Mouse (Mus musculus): Measurements from ENCODE around the gene 4930486L24Rik. TPM values are rescaled to one million over a fixed set of nuclear protein-coding genes. Genes with fewer than 3 reads are reported as not detected.
"Not testable (repeated sequence)": the region's sequence is repeated elsewhere in the genome, so short reads cannot be mapped to it uniquely, and the experiment has no call there.

4930486L24Rik gene
- not detected in 2 replicates for polyA plus RNA-seq (2015; fragmentation: Nextera tagmentation; extraction: Ambion mirVana)

- 65% methylated on average over 1 of the region's 1 CpGs for WGBS
Observed at GRCm38 (mm10) chr13:60864281-60864680, at the start of gene 4930486L24Rik. Gene 4930486L24Rik, minus strand, starts transcription at chr13:60864475.

GRCm38 (mm10) chr13:60904780-60905179 is 40.5 kb upstream of the 4930486L24Rik start, which contains the start of gene Tpbpb:
Gene Tpbpb, minus strand, starts transcription at chr13:60904880.
- not testable (repeated sequence) for H3K4me1 ChIP-seq (replicated peaks); H3K36me3 ChIP-seq; H3K27ac ChIP-seq (replicated peaks); H3K9me3 ChIP-seq; H3K9ac ChIP-seq; H3K4me3 ChIP-seq; H3K4me2 ChIP-seq; H3K27me3 ChIP-seq; ATAC-seq (ENCODE audit: low FRiP score, low read depth)
- 90% methylated on average over 2 of the region's 2 CpGs for WGBS

More at GRCm38 (mm10) chr13:60864281-60864680, at the start of gene 4930486L24Rik:
- Histone ChIP-seq H3K4me2 (no peak within 1 kb of the TSS), H3K27me3 (no peaks in the 10 kb centered on the region), H3K36me3 (no peaks in the 10 kb centered on the region), H3K27ac (replicated peaks) (no peak within 1 kb of the TSS), H3K4me3 (no peak within 1 kb of the TSS), H3K4me1 (replicated peaks) (no peaks in the 10 kb centered on the region), H3K9ac (no peak within 1 kb of the TSS), H3K9me3 (no peaks in the 10 kb centered on the region; the same call in 1 of the 2 replicates)
- no peak for ATAC-seq (ENCODE audit: low FRiP score, low read depth)

GRCm38 (mm10) chr13:60897328-60897727 is 33.1 kb upstream of the 4930486L24Rik start, which contains the start of gene Ctla2b:
Gene Ctla2b, minus strand, starts transcription at chr13:60897447.
- no peaks in the 10 kb centered on the region for H3K36me3 ChIP-seq
- no peaks in the 10 kb centered on the region for H3K9me3 ChIP-seq
- no peak within 1 kb of the TSS for H3K27ac ChIP-seq (replicated peaks)
- H3K4me1 ChIP-seq (replicated peaks): no peaks in the 10 kb centered on the region
- H3K27me3 ChIP-seq: no peaks in the 10 kb centered on the region
- 91% methylated on average over 3 of the region's 3 CpGs for WGBS
- no peak for ATAC-seq (ENCODE audit: low FRiP score, low read depth)
- H3K4me2 ChIP-seq: no peak within 1 kb of the TSS
- no peak within 1 kb of the TSS for H3K4me3 ChIP-seq
- no peak within 1 kb of the TSS for H3K9ac ChIP-seq

- not testable (repeated sequence) for H3K4me2 ChIP-seq; ATAC-seq (ENCODE audit: low FRiP score, low read depth); H3K4me1 ChIP-seq (replicated peaks); H3K4me3 ChIP-seq; H3K9ac ChIP-seq; H3K9me3 ChIP-seq; H3K27ac ChIP-seq (replicated peaks); H3K27me3 ChIP-seq; H3K36me3 ChIP-seq
- WGBS: 84% methylated on average over 8 of the region's 8 CpGs
Observed at GRCm38 (mm10) chr13:60896794-60897193, 32.5 kb upstream of the 4930486L24Rik start, which contains the start of gene Gm49392. Gene Gm49392, minus strand, starts transcription at chr13:60896894.

GRCm38 (mm10) chr13:60895406-60896160 is 31.3 kb upstream of the 4930486L24Rik start:
- no peak overlapping the region for H3K4me2 ChIP-seq

GRCm38 (mm10) chr13:60892301-60892700 is 28.0 kb upstream of the 4930486L24Rik start:
- 96% methylated on average over 1 of the region's 1 CpGs for WGBS
- no peaks in the 10 kb centered on the region for H3K9me3 ChIP-seq
- H3K4me1 ChIP-seq (replicated peaks): no peaks in the 10 kb centered on the region
- H3K4me3 ChIP-seq: no peak overlapping the region
- H3K27me3 ChIP-seq: no peaks in the 10 kb centered on the region
- no peak for ATAC-seq (ENCODE audit: low FRiP score, low read depth)
- H3K27ac ChIP-seq (replicated peaks): no peak overlapping the region
- no peaks in the 10 kb centered on the region for H3K36me3 ChIP-seq
- no peak overlapping the region for H3K4me2 ChIP-seq
- no peak overlapping the region for H3K9ac ChIP-seq

More at GRCm38 (mm10) chr13:60895406-60896160, 31.3 kb upstream of the 4930486L24Rik start:
- Histone ChIP-seq H3K36me3 (no peaks in the 10 kb centered on the region), H3K27me3 (no peaks in the 10 kb centered on the region), H3K27ac (replicated peaks) (no peak overlapping the region), H3K9ac (no peak overlapping the region), H3K4me1 (replicated peaks) (no peaks in the 10 kb centered on the region), H3K4me3 (no peak overlapping the region), H3K9me3 (no peaks in the 10 kb centered on the region)
- ATAC-seq (ENCODE audit: low FRiP score, low read depth): no peak

- Histone ChIP-seq H3K9me3 (no peaks in the 10 kb centered on the region), H3K36me3 (no peaks in the 10 kb centered on the region), H3K27ac (replicated peaks) (no peak overlapping the region), H3K9ac (no peak overlapping the region), H3K4me2 (no peak overlapping the region), H3K27me3 (no peaks in the 10 kb centered on the region), H3K4me1 (replicated peaks) (no peaks in the 10 kb centered on the region), H3K4me3 (no peak overlapping the region)
- WGBS: 89% methylated on average over 4 of the region's 4 CpGs
- no peak for ATAC-seq (ENCODE audit: low FRiP score, low read depth)
Observed at GRCm38 (mm10) chr13:60848241-60849120, 15.8 kb downstream of the 4930486L24Rik start.

- H3K9ac ChIP-seq: no peak overlapping the region
- WGBS: 85% methylated on average over 8 of the region's 8 CpGs
- no peaks in the 10 kb centered on the region for H3K27me3 ChIP-seq
- H3K4me3 ChIP-seq: no peak overlapping the region
- H3K4me1 ChIP-seq (replicated peaks): no peaks in the 10 kb centered on the region
- H3K36me3 ChIP-seq: no peaks in the 10 kb centered on the region
- no peak for ATAC-seq (ENCODE audit: low FRiP score, low read depth)
- H3K27ac ChIP-seq (replicated peaks): no peak overlapping the region
- H3K4me2 ChIP-seq: no peak overlapping the region
- no peaks in the 10 kb centered on the region for H3K9me3 ChIP-seq
Observed at GRCm38 (mm10) chr13:60843153-60843552, 21.1 kb downstream of the 4930486L24Rik start.

GRCm38 (mm10) chr13:60842703-60843102 is 21.6 kb downstream of the 4930486L24Rik start:
- no peaks in the 10 kb centered on the region for H3K36me3 ChIP-seq
- WGBS: 76% methylated on average over 6 of the region's 6 CpGs
- no peak overlapping the region for H3K9ac ChIP-seq
- no peak overlapping the region for H3K4me3 ChIP-seq
- no peaks in the 10 kb centered on the region for H3K9me3 ChIP-seq
- no peak overlapping the region for H3K27ac ChIP-seq (replicated peaks)
- no peaks in the 10 kb centered on the region for H3K4me1 ChIP-seq (replicated peaks)
- no peak overlapping the region for H3K4me2 ChIP-seq
- no peak for ATAC-seq (ENCODE audit: low FRiP score, low read depth)
- H3K27me3 ChIP-seq: no peaks in the 10 kb centered on the region

- Histone ChIP-seq H3K4me2 (no peak overlapping the region), H3K4me3 (no peak overlapping the region), H3K9ac (no peak overlapping the region), H3K9me3 (no peaks in the 10 kb centered on the region), H3K27me3 (no peaks in the 10 kb centered on the region), H3K36me3 (no peaks in the 10 kb centered on the region), H3K4me1 (replicated peaks) (no peaks in the 10 kb centered on the region), H3K27ac (replicated peaks) (no peak overlapping the region)
- ATAC-seq (ENCODE audit: low FRiP score, low read depth): no peak
- 77% methylated on average over 2 of the region's 2 CpGs for WGBS
Observed at GRCm38 (mm10) chr13:60839353-60839902, 24.8 kb downstream of the 4930486L24Rik start.

GRCm38 (mm10) chr13:60826052-60826451 is 38.2 kb downstream of the 4930486L24Rik start:
- 53% methylated on average over 3 of the region's 3 CpGs for whole genome bisulfite sequencing
- Histone ChIP-seq H3K36me3 (no peaks in the 10 kb centered on the region), H3K4me3 (no peak overlapping the region), H3K4me2 (no peak overlapping the region), H3K27me3 (no peaks in the 10 kb centered on the region), H3K27ac (replicated peaks) (no peak overlapping the region), H3K9ac (no peak overlapping the region), H3K4me1 (replicated peaks) (no peaks in the 10 kb centered on the region), H3K9me3 (no peaks in the 10 kb centered on the region)
- ATAC-seq (ENCODE audit: low FRiP score, low read depth): no peak

Measured in hindbrain, embryonic 15.5 days (tissue).